Mouse (Mus musculus) urinary bladder, postnatal 25 days (tissue): ENCODE measurements at regions not wholly inside any gene's neighbourhood (a gene's known extent, or its start where the extent isn't known, plus 50 kb on each side); places are given as distances from the start of the nearest gene placed in this dataset.

Source experiments
- DNase-seq: peaks from one replicate; pipeline ENCODE4 v3.0.0; 2022; ENCODE audit warnings: low spot score

DNA sequence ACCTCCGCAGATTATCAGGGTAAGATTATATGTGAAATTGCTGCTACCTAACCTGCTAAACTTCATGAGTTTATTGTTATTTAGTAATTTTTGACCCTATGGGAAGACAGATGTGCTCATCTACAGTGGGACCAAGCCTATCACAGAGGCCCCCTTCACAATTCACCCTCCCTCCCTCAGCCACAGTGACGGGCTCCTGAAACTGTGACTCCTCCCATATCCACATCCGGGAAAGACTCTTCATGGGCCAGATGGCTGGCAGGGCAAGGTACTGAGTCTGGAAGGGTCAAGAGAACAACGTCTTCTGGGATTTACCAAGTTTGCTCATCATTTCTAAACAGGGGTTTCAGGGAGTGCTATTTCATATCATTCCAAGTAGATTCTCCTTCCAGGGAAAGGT is 84.1 kb upstream of the Irs2 start:
- no peak for DNase-seq

DNA sequence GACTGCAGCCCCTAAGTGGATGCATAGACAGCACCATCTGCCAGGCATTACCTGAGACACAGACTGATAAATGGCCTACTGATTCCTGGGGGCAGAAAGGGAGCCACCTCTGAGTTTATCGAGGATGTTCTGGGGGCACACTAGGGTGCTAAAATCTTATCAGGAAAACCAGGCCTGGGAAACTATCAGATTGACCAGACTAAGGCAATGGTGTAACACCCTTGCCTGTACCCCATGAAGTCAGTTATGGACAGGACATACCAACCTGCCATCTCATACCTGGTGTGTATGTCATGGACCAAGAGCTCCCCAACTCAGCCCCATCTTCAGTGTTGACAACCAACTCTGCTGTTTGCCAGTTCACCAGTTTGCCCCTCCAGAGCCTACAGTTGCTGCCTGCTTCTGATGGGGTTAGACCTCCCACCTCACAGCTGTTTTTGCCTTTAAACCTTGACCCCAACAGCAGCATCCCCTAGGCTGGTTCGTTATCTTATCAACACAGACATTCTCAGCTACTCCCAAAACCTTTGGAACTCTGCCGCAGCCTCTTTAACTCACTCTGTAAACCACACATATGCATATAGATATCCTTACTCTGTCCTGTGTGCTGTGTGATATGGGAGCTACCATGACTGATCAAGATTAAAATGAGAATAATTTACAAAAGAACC is 83.6 kb upstream of the Irs2 start:
- no peak for DNase-seq

DNA sequence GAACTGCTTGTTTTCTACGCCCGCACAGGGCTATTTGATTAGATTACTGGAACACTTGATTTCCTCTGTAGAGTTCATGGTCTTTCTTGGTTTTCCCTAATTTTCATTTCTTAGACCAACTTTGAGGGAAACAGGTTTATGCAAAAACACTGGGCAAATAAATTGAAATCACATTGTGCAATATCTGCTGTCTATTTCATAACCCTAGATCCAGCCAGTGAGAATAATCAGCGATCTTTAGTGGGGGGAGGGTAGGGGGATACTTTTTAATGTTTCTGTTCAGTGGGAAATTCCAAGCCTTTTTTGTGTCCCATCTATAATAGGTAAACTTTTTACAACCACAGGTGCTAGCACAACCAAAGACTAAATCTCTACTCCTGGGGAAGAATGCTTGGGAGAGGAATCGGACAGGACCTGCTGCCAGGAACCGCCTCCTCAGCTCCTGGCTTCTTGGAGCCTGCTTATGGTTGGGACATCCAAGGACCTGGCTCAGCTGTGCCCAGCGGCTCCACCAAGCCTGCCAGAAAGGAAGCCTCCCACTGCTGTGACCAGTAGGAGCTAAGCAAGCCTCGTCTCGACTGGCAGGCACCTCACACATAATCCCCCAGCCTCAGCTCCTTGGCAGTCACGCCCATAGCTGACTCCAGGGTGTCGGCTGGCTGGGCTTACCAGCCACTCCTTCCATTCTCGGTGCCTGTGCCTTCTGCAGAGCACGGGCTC is 80.8 kb upstream of the Irs2 start:
- DNase-seq, result peak; percentile 11

DNA sequence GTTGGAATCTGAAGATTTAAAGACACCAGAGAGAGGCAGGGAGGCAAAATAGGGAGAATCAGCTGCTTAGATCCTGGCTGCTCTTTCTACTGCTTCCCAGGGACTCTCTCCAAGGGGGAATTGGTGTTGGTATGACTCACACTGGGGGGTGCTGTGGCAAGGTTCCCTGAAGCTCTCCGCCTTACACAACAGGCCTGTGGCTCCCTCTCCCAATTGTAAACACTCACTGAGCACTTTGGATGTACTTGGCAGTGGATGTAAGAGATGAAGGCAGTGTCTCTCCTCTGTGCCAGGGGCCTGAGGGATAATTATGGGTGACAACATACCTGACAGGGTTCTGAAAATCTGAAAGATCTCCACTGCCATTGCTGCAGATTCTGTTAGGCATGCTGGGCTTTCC is 77.0 kb upstream of the Irs2 start:
- peak; percentile 47 for DNase-seq

DNA sequence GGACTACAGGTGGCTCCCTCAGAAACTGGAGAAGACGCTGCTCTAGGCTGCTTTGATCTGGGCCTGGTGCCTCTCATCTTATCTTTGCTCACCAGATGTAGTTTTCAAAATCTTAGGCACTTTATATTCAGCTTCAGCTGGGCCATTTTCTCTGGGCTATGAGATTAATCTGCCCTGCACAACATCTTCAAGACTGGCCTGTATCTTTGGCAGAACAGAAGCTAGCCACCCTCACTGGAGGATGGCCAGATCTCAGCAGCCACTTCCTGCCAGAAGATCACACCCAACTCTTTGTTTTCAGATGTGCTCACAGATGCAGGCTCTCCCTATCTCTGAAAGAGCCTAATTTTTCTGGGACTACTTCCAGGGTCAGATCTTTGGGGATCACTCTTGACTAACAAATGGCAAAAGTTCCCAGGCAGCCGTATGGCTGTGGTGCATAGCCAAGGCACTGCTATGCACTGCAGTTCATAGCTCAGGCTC is 75.8 kb upstream of the Irs2 start:
- peak; percentile 14 for DNase-seq

DNA sequence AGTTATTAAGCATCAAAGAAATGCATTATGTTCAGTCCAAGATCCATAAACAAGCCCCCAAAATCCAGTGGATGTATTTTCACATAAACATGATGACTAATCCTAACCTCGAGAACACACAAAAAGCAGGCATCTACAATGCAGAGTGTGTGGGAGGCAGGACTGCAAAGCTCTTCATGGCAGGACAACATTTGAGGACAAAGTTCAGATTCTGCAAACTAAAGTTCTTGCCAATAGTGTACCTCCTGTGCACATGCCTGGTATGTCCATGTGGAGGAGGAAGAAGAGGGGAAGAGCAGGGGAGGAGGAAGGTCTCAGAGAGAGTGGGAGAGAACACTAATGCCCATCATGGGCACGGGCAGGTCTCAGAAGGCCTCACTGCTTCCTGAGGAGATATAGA is 72.6 kb upstream of the Irs2 start:
- no peak for DNase-seq

DNA sequence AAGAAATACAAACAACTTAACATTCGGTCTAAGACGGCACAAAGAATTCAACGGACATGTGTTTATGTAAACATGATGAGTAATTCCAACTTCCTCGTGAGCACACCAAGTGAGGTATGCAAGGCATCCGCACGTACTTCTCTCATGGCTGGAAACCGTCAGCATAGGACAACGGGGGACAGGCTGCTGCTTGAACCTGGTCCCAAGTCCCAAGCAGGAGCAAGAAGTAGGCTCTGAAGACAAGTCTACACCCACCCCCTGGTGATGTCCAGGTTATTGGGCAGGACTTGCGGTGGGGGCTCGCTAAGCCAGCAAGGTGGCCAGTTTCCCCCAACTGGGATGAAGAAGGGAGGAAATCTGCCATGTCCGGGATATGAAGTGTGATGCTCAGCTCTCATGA is 71.5 kb upstream of the Irs2 start:
- no peak for DNase-seq

DNA sequence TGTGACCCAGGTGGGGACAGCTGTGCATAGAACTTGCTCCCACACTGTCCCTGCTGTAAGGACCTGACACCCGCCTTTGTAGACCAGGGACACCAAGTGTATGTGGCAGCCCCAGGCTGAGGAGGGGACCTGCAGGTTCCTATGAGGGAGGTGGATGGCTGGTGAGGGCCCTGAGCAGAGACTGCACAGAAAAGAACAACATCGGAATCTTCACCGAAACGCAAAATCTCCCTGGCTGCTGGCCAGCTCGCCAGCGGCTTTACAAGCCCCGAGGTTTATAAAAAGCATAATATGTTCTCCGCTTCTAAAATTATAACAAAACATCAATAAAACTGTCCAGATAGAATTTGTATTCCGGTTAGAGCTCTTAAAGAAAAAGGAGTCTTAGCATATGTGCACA is 68.9 kb upstream of the Irs2 start:
- peak; percentile 16 for DNase-seq

DNA sequence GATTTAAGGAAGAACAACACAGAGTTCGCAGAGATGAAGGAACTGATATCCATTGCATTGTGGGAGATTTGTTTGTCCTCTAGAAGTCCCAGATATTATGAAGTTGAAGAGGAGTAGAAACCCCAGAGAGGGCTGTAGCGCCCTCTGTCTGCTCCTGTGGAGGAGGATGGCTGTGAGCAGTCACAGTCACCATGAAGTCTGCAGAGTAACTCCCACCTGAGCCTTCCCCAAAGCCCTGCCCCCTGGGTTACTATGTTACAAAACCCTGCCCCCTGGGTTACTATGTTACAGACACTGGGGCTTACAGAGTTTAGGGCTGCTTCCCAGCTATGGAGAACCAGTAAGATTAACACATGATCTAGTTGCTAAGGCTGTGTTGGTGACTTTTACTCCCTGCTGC is 62.9 kb upstream of the Irs2 start:
- no peak for DNase-seq

DNA sequence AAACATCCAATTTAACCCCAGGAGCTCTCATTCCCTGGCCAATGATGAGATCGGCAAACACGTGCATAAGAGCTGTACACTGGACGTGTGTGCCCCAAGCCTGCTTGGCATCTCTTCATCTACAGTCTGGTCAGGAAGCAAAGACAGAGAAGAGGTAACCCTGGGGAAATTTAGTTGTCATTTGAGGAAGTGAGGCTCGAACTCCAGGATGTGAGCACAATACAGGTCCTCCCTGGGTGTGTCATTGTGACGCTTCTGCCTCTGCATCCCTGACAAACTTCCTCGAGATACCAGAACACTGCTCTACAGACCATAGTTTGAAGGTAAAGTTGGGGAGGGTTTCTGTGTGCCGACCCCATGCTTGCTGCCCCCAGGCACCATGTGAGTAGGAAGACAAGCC is 59.2 kb upstream of the Irs2 start:
- no peak for DNase-seq

DNA sequence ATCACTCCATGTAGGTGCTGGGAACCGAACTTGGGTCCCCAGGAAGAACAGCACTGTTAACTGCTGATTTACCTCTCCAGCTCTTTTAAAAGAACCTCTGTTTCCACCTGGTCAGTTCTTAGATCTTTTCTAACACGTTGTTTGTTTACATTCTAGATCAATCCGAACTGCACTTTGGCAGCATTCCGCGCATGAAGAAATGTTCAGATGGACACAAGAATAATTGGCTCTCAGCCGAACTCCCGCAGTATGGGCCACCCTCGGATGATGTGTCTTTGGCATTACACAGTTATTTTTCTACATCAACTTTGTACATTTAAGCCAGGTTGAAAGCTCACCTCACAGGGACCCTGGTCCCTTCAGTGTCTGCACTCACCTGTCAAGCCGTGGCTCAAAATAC is 57.7 kb upstream of the Irs2 start:
- DNase-seq, result no peak

DNA sequence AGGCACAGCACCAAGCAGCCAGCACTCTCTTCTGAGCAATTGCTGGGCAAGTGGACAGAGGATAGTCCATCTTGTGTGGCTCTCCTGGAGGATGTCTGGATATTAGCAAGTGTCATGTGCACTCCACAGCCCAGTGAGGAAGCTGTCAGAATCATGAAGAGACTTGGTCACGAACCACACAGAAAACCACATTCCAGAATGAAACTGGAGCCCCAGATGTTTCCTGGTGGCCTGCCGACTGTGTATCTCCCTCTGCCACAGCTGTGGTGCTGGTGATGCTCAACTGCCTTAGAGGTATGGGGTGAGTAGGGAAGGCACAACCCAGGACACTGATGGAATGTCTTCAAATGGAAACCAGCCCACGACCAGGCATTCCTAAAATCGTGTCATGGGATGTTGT is 57.0 kb upstream of the Irs2 start:
- no peak for DNase-seq

DNA sequence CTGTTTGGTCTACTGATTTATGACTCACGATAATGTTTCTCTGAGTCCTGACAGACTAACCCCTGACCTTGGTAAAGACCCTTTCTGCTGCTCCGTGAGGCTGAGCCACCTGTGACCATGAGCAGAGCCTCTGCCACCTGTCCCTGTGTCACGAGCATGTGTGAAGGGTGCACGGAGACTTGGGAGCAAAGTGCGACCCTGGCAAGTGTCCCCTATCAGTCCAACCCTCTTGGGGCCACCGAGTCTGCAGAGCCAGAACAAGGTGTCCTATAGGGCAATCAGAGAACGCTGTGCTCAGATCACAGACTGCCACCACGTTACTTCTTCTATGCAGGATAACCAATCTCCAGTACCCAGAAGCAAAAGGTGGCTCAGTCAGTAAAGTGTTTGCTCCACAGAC is 54.8 kb upstream of the Irs2 start:
- no peak for DNase-seq

DNA sequence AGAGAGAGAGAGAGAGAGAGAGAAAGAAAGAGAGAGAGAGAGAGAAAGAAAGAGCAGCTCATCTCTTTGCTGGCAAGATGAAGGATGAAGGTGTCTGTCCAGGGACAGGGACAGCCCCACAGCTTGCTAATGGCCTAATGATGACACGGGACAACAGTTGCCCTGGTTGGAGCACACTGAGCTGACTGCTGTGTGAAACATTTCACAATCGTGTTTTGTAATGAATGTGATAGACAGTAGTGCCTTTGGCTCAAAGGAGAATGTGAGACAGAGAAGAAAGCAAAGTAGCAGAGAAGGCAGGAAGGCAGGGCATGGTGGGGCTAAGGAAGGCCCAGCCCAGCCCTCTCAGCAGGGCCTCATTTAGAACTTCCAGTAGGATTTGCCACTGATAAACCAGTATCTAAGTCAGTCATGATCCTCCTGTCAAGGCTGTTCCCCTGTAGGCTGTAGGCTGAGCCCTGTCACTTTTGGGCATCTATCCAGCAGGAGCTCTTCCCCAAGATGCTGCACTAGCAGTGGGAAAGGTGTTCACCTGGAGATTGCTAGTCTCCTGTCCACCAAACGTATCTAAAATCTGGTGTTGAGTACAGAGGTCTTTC is 54.2 kb upstream of the Irs2 start:
- DNase-seq, result no peak

DNA sequence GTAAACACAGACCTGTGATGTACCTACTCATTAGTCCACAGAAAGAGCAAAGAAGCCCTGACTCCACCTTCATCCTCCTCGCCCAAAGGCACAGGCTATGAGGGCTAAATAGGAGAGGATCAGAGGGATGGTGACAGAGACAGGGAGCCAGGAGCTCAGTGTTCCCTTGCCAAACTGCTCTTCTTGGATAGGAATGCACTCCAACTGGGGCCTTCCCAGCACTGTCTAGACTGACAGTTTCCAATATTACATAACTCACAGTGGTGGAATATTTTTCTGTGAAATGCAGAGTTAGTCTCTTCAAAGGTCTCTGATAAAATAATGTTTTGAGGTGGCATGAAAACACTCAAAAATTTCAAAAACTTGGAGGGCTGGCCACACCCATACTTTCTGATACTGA is 53.5 kb upstream of the Irs2 start:
- DNase-seq, result no peak

DNA sequence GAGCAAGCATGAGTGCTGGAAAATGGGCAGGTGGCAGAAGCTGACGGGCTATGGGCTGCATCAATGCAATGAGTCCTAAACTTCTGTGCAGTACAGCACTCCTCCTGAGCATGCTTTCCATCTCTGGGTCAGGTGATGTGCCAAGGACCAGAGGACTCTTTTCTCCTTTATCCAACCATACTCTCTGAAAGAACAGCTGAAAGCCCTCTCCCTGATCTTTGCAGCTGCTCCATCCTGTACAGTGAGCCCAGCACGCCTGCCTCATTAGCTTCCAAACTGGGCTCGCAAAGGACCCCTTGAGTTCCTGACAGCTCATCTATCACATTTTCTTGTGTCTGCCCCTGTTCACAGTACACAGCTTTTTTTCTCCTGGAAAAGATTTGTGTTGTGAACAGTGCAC is 52.3 kb upstream of the Irs2 start:
- no peak for DNase-seq

DNA sequence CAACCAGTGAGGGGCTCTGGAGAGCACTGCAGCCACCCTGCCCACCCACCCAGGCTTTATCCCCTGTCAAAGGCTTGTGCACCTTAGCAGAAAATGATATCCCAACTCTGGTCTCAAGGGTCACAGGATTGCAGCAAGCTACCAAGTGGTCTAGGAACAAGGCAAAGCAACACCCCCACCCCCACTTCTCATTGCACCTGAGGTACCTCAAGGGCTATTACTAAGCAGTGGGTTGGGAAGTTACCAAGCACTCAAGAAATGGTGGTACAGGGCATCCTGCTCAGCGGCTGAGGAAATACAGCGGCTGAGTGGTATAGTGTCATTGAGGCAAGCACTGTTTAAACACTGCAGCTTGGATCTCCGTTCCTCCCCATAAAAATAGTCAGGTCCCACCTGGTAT is 50.1 kb upstream of the Irs2 start:
- DNase-seq, result no peak
